Comparison of ENCODE assay signal across 22 mouse cellular contexts in genomic region chr17:33931947-33932346, GRCm38 (mm10). TPM values are rescaled to one million over a fixed set of nuclear protein-coding genes. Genes with fewer than 3 reads are reported as not detected.
DNase-seq lines count a peak whose midpoint lies in the region; ATAC-seq and TF ChIP-seq lines count a peak whose summit lies in the region.
"Had no signal": no experiment of that assay in that cellular context is flagged by ENCODE, and none has a peak within 500 bp of the region (broad histone marks: within the 10 kb centered on the region; RNA-seq: fewer than 3 reads in every experiment).

No protein-coding gene starts in this region.

- H3K27ac ChIP-seq in liver, embryonic 15.5 days (replicated peaks): no peak overlapping the region
- peak overlapping the region; percentile 30; the same call in 1 of the 2 replicates for H3K27ac ChIP-seq in bone marrow macrophage, adult 2 months (ENCODE audit: insufficient read depth, low read depth, low read length)
- no peak overlapping the region for H3K27ac ChIP-seq in limb, embryonic 13.5 days
- H3K27ac ChIP-seq: heart, embryonic 13.5 days; liver, embryonic 14.5 days had no signal

- H3K9ac ChIP-seq in liver, embryonic 15.5 days: no peak overlapping the region
- H3K9ac ChIP-seq in limb, embryonic 13.5 days: no peak overlapping the region
- H3K9ac ChIP-seq: liver, embryonic 14.5 days had no signal

- no peak for TF ChIP-seq CTCF in bone marrow macrophage, adult 2 months (IDR thresholded peaks at IDR 0.05; ENCODE audit: low read depth, low read length)

- ATAC-seq in liver, embryonic 15.5 days (ENCODE audit: insufficient read depth): no peak
- ATAC-seq in limb, embryonic 13.5 days (ENCODE audit: low FRiP score, low read depth): no peak
- ATAC-seq: inflammation-experienced regulatory T-cells, adult 6 months had no signal

- no peak overlapping the region for H3K4me3 ChIP-seq in liver, embryonic 15.5 days (replicated peaks)
- H3K4me3 ChIP-seq in bone marrow macrophage, adult 2 months (ENCODE audit: insufficient read depth, low read length): peak overlapping the region; percentile 96
- peak overlapping the region; percentile 87; the same call in 1 of the 2 replicates for H3K4me3 ChIP-seq in limb, embryonic 13.5 days

- peaks cover 51% of the 10 kb centered on the region for H3K36me3 ChIP-seq in liver, embryonic 15.5 days (replicated peaks)
- peaks cover 55% of the 10 kb centered on the region for H3K36me3 ChIP-seq in limb, embryonic 13.5 days

- H3K9me3 ChIP-seq in liver, embryonic 15.5 days (replicated peaks): no peaks in the 10 kb centered on the region
- H3K9me3 ChIP-seq in limb, embryonic 13.5 days: no peaks in the 10 kb centered on the region
- H3K9me3 ChIP-seq: embryonic facial prominence, embryonic 12.5 days; heart, embryonic 13.5 days had no signal

- WGBS in liver, embryonic 15.5 days (ENCODE audit: insufficient replicate concordance): 89% methylated on average over 11 of the region's 11 CpGs
- 91% methylated on average over 11 of the region's 11 CpGs for WGBS in limb, embryonic 13.5 days

- H3K27me3 ChIP-seq in liver, embryonic 15.5 days: no peaks in the 10 kb centered on the region
- H3K27me3 ChIP-seq in limb, embryonic 13.5 days: no peaks in the 10 kb centered on the region
- H3K27me3 ChIP-seq: CH12.LX; embryonic facial prominence, embryonic 12.5 days; heart, embryonic 13.5 days had no signal

- peaks cover 55% of the 10 kb centered on the region for H3K4me1 ChIP-seq in liver, embryonic 15.5 days (replicated peaks)
- peaks cover 6% of the 10 kb centered on the region for H3K4me1 ChIP-seq in bone marrow macrophage, adult 2 months (ENCODE audit: control insufficient read depth, insufficient read depth, low read length)
- H3K4me1 ChIP-seq in limb, embryonic 13.5 days: peaks cover 24% of the 10 kb centered on the region

- H3K4me2 ChIP-seq in liver, embryonic 15.5 days: peak overlapping the region; percentile 13; the same call in 1 of the 2 replicates
- peak overlapping the region; percentile 98; the same call in 1 of the 2 replicates for H3K4me2 ChIP-seq in limb, embryonic 13.5 days (replicated peaks)

- intact Hi-C loops in heart, postnatal 14 days (cut with DNase I): no loop called here

- TF ChIP-seq POLR2A in bone marrow macrophage, adult 2 months (IDR thresholded peaks at IDR 0.05; ENCODE audit: borderline replicate concordance, low read depth, low read length): no peak

- peak; percentile 93 for DNase-seq in heart, adult 11 months
- no peak for DNase-seq in heart, postnatal 14 days
- DNase-seq in liver: no peak
- DNase-seq in layer of hippocampus, adult 9-10 months (ENCODE audit: low spot score): no peak
- DNase-seq in urinary bladder, adult 18-20 months (ENCODE audit: low spot score in 2 of 2): no peak
- DNase-seq: adrenal gland, postnatal 36 days; cerebellum, adult 2 months; gastrocnemius, adult 2 months; kidney, adult 2 months; kidney, postnatal 36 days; layer of hippocampus, adult 9-11 months; left cerebral cortex, postnatal 4 days; right cerebral cortex, postnatal 4 days; thymus, postnatal 25 days had no signal

RNA-seq across cellular contexts. Expression of gene Rgl2, which starts 2.6 kb away (rescaled TPM):
- total RNA-seq in heart, postnatal 14 days (2021): 10 to 100 TPM; 54.7 to 58.6 TPM
- 8.2 and 10.2 TPM in 2 replicates for polyA plus RNA-seq in liver, embryonic 15.5 days (2015; fragmentation: Nextera tagmentation; extraction: Ambion mirVana)
- polyA plus RNA-seq in bone marrow macrophage, adult 2 months (2012; ENCODE audit: insufficient read depth, insufficient read length, missing spikeins): 209 and 216 TPM in 2 replicates
- polyA plus RNA-seq in limb, embryonic 13.5 days (2015; fragmentation: Nextera tagmentation; extraction: Ambion mirVana): 54.2 and 59.2 TPM in 2 replicates

RNA-seq across cellular contexts. Expression of gene Pfdn6, which starts 8.2 kb away (rescaled TPM):
- 10 to 100 TPM; 62.7 to 73.7 TPM for total RNA-seq in heart, postnatal 14 days (2021)
- 89.6 and 96.8 TPM in 2 replicates for polyA plus RNA-seq in liver, embryonic 15.5 days (2015; fragmentation: Nextera tagmentation; extraction: Ambion mirVana)
- polyA plus RNA-seq in bone marrow macrophage, adult 2 months (2012; ENCODE audit: insufficient read depth, insufficient read length, missing spikeins): 54.1 and 54.9 TPM in 2 replicates
- polyA plus RNA-seq in limb, embryonic 13.5 days (2015; fragmentation: Nextera tagmentation; extraction: Ambion mirVana): 167 and 171 TPM in 2 replicates

RNA-seq across cellular contexts. Expression of gene Wdr46, which starts 8.5 kb away (rescaled TPM):
- 10 to 100 TPM; 10.4 to 11.5 TPM for total RNA-seq in heart, postnatal 14 days (2021)
- polyA plus RNA-seq in liver, embryonic 15.5 days (2015; fragmentation: Nextera tagmentation; extraction: Ambion mirVana): 18.4 and 19.3 TPM in 2 replicates
- 10.1 and 10.2 TPM in 2 replicates for polyA plus RNA-seq in bone marrow macrophage, adult 2 months (2012; ENCODE audit: insufficient read depth, insufficient read length, missing spikeins)
- polyA plus RNA-seq in limb, embryonic 13.5 days (2015; fragmentation: Nextera tagmentation; extraction: Ambion mirVana): 35.4 and 37.0 TPM in 2 replicates

RNA-seq across cellular contexts. Expression of gene Zbtb22, which starts 16.2 kb away (rescaled TPM):
- total RNA-seq in heart, postnatal 14 days (2021): 10 to 100 TPM; 16.8 to 20.3 TPM
- polyA plus RNA-seq in liver, embryonic 15.5 days (2015; fragmentation: Nextera tagmentation; extraction: Ambion mirVana): 8.2 and 9.8 TPM in 2 replicates
- polyA plus RNA-seq in bone marrow macrophage, adult 2 months (2012; ENCODE audit: insufficient read depth, insufficient read length, missing spikeins): 21.8 and 24.0 TPM in 2 replicates
- 16.3 and 16.6 TPM in 2 replicates for polyA plus RNA-seq in limb, embryonic 13.5 days (2015; fragmentation: Nextera tagmentation; extraction: Ambion mirVana)

RNA-seq across cellular contexts. Expression of gene Tapbp, which starts 16.2 kb away (rescaled TPM):
- 100 to 1,000 TPM in 1 of 2 experiments, 10 to 100 TPM in 1; 92.8 to 100 TPM for total RNA-seq in heart, postnatal 14 days (2021)
- 33.3 and 35.7 TPM in 2 replicates for polyA plus RNA-seq in liver, embryonic 15.5 days (2015; fragmentation: Nextera tagmentation; extraction: Ambion mirVana)
- 389 and 454 TPM in 2 replicates for polyA plus RNA-seq in bone marrow macrophage, adult 2 months (2012; ENCODE audit: insufficient read depth, insufficient read length, missing spikeins)
- 27.4 and 28.4 TPM in 2 replicates for polyA plus RNA-seq in limb, embryonic 13.5 days (2015; fragmentation: Nextera tagmentation; extraction: Ambion mirVana)
